Mouse (Mus musculus): ENCODE measurements around the gene Txndc11. TPM values are rescaled to one million over a fixed set of nuclear protein-coding genes. Genes with fewer than 3 reads are reported as not detected.

The Txndc11 gene
- polyA plus RNA-seq, 1 experiment, result 23.1 TPM

DNA sequence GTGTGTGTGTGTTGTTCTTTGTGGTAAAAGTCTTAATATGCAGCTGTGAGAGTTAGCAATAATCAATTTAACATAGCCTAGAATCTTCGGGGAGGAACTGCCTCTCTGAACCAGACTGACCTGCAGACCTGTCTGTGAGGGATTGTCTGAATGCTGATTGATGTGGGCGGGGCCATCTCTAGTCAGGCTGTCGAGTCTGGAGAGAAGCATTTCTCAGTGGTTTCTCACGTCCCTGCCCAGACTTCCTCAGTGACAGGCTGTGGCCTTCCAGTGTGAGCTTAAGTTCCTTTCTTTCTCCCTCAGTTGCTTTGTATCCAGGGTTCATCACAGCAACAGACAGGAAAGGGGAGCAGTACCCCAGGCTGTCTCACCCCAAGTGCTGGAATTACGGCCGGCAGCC lies 80.0 kb downstream of the Txndc11 start:
- no peak for TF ChIP-seq GATA1 (IDR thresholded peaks at IDR 0.05; ENCODE audit: low read length)

DNA sequence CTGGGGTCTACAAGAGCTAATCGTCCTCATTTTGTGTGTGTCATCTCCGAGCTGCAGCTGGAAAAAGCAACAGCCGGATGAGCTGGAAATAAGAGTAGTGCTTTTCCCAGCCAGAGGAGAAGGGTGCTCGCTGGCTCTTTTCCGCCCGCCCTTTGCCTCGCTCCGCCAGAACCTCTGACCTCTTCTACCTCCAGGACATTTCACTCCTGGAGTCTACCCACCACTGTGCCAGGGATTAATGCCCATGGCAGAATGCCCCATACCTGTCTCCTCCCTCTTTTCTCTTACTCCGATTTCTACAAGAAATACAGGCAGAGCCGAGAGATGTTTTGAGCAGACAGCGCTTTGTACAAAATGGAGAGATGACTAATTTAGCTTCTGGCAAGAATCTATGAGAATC lies 83.3 kb downstream of the Txndc11 start:
- no peak for TF ChIP-seq GATA1 (IDR thresholded peaks at IDR 0.05; ENCODE audit: low read length)

DNA sequence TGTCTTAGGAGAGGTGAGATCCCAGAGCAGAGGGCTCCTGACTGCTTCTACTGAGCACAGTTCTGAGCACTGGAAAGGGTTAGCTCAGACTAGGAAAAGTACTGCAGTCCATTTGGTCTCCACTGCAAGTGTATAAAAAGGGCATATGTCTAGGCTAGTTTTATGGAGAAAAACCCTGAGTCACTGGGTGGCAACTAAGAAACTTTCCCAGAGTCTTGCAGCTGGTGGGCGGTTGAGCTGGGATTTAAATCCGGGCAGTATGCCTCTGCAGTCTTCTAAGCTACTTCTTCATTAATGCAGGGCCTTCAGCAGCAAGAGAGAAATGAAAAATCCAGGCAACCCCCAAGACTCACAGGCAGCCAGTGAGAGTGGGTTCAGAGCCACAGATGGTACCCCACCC lies 84.2 kb downstream of the Txndc11 start:
- TF ChIP-seq GATA1 (IDR thresholded peaks at IDR 0.05; ENCODE audit: low read length), result no peak

DNA sequence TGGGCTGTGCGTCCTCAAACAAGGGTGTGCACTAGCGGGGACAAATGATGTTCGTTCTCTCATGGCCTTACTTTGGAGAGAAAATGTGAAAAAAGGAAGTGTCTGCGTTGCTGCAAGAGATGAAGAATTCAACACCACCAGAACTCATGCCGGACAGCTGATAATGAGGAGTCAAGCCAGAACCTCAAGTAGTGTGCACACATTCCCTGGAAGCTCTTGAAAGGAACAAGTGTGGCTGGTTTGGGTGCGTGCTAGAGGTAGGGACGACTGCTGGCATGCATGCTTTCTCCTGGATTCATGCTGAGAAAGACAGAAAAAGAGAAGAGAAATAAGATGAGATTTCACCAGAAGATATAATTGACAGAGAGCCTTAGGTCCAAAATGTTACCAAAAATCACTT lies 87.3 kb downstream of the Txndc11 start:
- TF ChIP-seq GATA1 (IDR thresholded peaks at IDR 0.05; ENCODE audit: low read length), result no peak

DNA sequence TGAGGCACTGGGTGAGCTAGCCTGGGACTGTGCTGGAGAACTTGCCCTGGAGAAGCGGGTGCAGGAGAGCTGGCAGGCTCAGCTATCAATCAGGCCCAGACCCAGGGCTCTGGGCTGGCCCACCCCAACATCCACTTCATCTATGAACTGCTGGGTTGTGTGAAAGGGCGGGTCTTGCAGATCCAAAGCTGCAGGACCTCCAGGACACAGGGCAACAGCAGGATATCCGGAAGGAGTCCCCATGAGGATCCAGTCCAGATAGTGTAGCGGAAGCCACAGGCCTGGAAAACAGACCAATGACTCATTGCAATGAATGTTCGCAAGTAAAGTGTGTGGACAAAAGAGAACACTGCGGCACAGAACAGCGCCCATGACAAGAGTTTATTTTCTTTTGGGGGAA lies 88.0 kb downstream of the Txndc11 start:
- no peak for TF ChIP-seq GATA1 (IDR thresholded peaks at IDR 0.05; ENCODE audit: low read length)

DNA sequence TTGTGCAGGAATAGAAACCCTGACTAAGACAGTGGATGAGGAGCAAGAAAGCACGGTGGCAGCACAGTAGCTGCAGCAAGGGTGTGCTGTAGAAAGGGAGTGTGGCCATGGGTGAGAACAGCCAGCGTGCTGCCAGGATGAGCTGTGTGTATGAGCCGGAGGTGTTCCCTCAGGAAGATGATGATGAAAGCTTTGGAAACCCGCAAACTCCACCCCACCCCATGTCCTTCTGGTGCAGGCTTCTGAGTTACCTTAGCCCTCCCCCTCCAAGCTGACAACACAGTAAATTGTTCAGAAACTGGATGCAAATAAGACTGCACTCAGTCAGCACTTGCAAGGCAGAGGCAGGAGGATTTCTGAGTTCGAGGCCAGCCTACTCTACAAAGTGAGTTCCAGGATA lies 91.2 kb downstream of the Txndc11 start:
- TF ChIP-seq GATA1 (IDR thresholded peaks at IDR 0.05; ENCODE audit: low read length), result no peak

DNA sequence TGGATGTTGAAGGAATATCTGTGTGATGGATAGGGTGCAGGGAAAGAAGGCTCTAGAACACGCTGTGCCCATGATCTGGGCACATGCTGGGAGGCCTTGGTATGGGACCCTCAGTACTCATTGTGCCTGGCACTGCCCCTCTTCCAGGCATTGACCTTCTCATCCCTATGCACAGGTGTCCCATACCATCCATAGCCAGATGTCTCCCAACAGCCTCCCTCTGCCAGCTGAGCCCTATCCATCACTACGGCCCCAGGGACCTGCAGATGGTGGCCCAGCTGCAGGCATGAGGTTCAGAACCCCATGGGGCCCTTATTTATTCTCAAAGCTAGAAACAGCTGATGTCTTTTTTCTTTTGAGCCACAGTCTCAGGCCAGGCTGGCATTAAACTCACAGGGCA lies 93.8 kb downstream of the Txndc11 start:
- no peak for TF ChIP-seq GATA1 (IDR thresholded peaks at IDR 0.05; ENCODE audit: low read length)

DNA sequence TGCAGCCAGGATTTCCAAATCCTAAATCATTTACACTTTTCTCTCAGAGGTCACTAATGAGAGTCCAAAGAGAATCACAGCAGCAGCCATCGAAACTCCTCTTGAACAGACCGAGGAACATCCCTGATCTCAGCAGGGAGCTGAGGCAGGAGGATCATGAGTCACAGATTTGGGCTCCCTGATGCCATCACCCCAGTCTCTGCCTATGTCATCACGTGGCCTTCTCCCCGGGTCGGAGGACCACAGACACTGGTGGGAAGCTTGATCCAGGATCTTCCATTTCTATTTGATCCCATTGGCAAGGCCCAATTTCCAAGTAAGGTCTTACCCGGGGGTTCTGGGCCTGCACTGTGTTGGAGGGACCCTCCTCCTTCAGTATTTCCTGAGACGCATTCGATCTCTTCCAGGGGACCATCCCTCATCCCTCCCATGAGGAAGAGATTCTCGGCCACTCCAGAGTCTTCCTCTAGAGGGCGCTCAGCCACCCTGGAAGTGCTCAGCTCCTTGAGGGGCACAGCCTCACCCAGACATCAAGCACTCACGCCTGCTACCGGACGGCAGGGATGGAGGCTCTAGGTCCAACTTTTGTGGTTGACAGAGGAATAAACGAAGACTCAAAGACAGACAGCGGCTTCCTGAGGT lies 98.5 kb downstream of the Txndc11 start:
- no peak for TF ChIP-seq GATA1 (IDR thresholded peaks at IDR 0.05; ENCODE audit: low read length)

DNA sequence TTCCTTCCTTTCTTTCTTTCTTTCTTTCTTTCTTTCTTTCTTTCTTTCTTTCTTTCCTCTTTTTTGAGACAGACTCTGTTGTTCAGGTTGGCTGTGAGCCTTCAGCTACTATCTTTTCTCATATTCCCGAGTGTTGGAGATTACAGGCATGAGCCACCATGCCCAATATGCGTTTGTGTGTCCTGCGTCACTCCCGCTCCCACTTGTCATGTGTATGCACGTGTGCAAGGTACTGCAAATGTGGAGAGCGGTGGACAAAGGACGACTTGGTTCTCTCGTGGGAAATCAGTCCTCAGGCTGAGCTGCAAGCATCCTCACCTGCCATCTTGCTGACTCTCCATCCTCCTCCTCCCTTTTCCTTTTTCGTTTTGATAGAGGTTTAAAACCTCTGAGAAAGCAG lies 99.2 kb downstream of the Txndc11 start:
- no peak for TF ChIP-seq GATA1 (IDR thresholded peaks at IDR 0.05; ENCODE audit: low read length)

DNA sequence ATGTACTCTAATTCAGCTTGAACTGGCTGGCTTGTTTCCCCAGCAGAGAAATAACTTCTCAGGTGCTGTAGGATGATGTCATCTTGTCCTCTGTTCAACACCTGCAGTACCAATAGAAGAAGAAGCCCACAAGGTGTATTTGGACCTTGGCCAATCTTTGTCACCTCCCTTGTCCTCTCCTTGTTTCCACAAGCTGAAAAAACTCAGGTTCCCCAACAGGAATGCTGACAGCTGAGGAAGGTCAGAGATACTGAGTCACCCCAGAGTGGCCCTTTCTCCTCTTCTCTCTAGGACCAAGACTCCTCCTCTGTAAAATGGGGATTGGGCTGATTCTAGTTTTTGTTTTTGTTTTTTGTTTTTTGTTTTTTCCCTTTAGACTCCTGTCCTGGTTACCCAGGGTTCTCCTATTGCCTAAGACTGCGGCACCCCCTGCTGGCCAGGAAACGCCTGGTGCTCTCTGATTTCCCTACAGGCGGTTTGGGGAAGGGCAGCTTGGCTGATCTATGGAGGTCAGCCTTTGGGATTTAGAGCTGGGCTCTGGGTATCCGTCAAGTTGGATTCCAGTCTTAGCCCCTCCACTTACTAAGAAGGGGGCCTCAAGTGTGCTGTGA lies 100.2 kb downstream of the Txndc11 start:
- TF ChIP-seq GATA1 (IDR thresholded peaks at IDR 0.05; ENCODE audit: low read length), result no peak

DNA sequence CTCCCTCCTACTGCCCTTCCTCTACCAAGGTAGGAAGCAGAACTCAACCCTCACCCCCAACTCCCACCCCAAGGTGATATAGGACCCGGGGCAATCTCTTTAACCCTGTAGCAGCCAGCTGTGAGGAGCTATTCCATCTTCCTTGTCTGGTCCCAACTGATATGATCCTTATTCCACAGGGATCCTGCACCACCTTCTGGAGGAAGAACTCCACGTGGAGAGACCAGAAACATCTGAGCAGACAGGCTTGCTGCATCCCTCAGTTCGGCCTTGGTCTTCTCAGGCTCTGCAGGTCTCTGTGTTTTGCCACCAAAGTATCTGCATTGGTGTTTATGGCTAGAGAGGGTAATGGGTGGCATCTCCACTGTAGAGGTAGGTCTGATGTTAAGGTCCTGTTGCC lies 103.1 kb downstream of the Txndc11 start:
- TF ChIP-seq GATA1 (IDR thresholded peaks at IDR 0.05; ENCODE audit: low read length), result no peak

DNA sequence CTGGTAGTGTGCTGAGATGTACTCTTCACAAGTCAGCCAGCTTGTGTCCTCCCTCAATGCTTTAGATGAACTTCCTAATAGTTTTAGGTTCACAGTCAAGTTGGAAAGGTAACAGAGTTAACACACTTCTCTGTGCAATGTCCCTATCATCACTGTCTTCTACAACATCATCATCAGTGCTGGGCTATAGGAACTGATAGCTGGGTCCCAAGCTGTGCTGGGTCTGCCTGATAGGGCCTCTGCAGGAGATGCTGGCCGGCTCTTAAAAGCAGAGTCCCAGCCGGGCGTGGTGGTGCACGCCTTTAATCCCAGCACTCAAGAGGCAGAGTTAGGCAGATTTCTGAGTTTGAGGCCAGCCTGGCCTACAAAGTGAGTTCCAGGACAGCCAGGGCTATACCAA lies 103.6 kb downstream of the Txndc11 start:
- TF ChIP-seq GATA1 (IDR thresholded peaks at IDR 0.05; ENCODE audit: low read length), result no peak

DNA sequence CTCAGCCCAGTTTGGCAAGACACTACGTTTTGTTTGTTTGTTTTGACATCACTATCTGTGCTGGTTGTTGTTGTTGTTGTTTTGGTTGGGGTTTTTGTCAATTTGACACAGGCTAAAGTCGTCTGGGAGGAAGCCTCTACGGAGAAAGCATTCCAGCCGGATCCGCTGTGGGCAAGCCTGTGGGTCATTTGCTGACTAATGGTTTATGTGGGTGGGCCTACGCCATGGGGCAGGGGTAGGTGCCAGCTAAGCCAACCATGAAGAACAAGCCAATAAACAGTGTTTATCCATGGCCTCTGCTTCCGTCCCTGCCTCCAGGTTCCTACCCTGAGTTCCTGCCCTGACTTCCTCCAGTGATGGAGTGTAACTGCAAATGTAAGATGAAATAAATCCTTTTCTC lies 106.2 kb downstream of the Txndc11 start:
- no peak for TF ChIP-seq GATA1 (IDR thresholded peaks at IDR 0.05; ENCODE audit: low read length)

Other genes with a start within 250 kb of the Txndc11 start
- gene Snn, start 73.7 kb downstream of the Txndc11 start, polyA plus RNA-seq (2012), result 0.10 and 0.18 TPM in 2 replicates
- gene Litaf, start 68.5 kb downstream of the Txndc11 start, polyA plus RNA-seq (2012), result 0.10 and 1.1 TPM in 2 replicates
- gene Zc3h7a, start 41.7 kb upstream of the Txndc11 start, polyA plus RNA-seq (2012), result 6.7 and 7.7 TPM in 2 replicates
- gene Rsl1d1, start 68.7 kb upstream of the Txndc11 start, polyA plus RNA-seq (2012), result 13.3 and 33.3 TPM in 2 replicates
- 259 and 311 TPM in 2 replicates for gene Gspt1, start 119.7 kb upstream of the Txndc11 start, polyA plus RNA-seq (2012)
- not detected in 2 replicates for gene Tnfrsf17, start 179.2 kb upstream of the Txndc11 start, polyA plus RNA-seq (2012)
- 3.7 TPM in 2 replicates for gene Snx29, start 188.3 kb upstream of the Txndc11 start, polyA plus RNA-seq (2012)

All from G1E-ER4 (cell line).